Mouse (Mus musculus): ENCODE measurements around the gene Trim3.

- TF ChIP-seq POLR2A (IDR thresholded peaks at IDR 0.05; ENCODE audit: extremely low read depth, insufficient read depth, low read length) (no peak), CTCF (IDR thresholded peaks at IDR 0.05; ENCODE audit: low read depth, low read length) (no peak)
Observed at GRCm38 (mm10) chr7:105557671-105558070, 75.7 kb downstream of the Trim3 start.
